Mouse (Mus musculus): Measurements from ENCODE around the gene Trim33. TPM values are rescaled to one million over a fixed set of nuclear protein-coding genes. Genes with fewer than 3 reads are reported as not detected.

The Trim33 gene
- total RNA-seq (2015) (88.5 and 89.6 TPM in 2 replicates), total RNA-seq (2017) (42.5 and 47.5 TPM in 2 replicates)

DNA sequence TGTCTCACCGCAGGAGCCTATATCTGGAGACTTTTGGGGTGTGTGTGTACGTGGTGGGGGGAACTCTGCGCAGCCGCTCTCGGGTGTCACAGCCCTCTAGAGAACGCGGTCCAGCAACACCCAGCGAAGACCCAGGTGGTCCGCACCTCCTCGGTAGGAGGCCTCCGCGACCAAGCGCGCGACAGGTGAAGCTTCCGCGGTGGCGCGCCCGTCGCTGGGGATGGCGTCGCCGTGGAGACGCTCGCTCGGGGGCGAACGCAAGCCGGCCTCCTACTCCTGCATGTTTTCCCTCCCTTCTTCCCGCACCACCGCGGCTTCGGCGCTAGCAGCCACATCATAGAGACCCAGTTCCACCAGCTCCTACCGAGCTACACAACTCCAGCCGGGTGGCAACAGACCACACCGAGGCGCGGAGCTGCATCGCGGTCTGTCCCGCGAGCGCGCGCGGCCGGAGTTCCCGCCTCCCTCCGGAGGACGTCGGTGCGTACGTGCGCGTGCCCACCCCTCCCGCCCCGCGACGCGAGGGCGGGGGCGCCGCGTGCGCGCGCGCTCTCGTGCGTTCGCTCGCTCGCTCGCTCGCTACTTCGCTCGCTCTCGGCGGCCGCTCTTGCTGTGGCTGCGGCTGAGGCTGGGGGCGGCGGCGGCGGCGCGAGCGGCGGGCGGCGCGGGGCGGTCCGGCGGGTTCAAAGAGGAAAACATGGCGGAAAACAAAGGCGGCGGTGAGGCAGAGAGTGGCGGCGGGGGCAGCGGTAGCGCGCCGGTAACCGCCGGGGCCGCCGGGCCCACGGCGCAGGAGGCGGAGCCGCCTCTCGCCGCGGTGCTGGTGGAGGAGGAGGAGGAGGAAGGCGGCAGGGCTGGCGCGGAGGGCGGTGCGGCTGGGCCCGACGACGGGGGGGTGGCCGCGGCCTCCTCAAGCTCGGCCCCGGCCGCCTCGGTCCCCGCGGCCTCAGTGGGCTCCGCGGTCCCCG, at the start of gene Trim33:
Trim33 (plus strand) TSS at position 112 of the 968 bp plus-strand sequence.
- peak; percentile 82 for ATAC-seq (ENCODE audit: poor library complexity, severe bottlenecking)

DNA sequence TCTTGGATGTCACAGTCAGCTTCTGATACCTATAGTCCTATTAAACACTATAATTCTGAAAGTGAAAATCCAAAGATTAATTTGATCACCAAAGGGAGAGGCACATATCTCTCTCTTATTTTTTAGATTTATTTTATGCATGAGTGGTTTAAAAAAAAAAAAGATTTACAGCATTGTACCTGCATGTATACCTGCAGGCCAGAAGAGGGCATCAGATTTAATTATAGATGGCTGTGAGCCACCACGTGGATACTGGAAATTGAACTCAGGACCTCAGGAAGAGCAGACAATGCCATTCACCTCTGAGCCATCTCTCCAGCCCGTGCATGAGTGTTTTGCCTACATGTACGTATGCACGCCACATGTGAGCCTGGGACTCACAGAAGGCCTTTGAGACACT, 46.7 kb upstream of the Trim33 start:
- ATAC-seq (ENCODE audit: poor library complexity, severe bottlenecking) = no peak

DNA sequence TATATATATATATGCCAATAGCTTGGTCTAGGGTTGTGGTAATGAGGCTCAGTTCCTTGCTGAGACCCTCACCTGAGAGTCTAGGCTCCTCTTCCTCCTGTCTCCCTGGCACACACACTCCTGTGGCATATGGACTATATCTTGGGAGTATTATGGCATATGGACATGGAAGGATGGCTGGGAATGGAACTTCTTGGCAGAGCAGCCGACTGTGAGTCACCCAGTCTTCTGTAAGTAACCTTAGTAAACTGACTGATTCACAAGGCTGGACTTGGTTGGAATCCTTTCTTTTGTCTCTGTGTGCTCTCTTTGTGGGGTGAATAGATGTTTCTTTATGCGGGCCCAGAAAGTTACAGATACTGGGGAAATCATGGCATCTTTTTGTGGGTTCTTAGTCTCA, 37.6 kb upstream of the Trim33 start:
- ATAC-seq (ENCODE audit: poor library complexity, severe bottlenecking) = no peak

DNA sequence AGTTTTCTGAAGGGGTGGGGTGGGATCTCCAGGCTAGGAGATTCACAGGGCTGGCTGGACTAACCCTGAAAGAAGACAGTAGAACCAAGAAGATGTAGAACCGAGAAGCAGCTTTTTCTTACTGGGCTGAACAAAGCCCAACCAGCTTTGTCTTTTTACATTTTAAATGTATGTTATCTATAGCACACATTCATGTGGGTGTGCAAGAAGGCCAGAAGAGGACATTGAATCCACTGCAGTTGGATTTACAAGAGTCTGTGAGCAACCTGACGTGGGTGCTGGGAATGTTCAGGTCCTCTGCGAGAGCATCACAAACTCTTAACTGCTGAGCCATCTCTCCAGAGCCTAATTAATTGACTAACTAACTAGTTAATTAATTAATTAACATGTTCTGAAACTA, 36.9 kb upstream of the Trim33 start:
- ATAC-seq (ENCODE audit: poor library complexity, severe bottlenecking) = no peak

DNA sequence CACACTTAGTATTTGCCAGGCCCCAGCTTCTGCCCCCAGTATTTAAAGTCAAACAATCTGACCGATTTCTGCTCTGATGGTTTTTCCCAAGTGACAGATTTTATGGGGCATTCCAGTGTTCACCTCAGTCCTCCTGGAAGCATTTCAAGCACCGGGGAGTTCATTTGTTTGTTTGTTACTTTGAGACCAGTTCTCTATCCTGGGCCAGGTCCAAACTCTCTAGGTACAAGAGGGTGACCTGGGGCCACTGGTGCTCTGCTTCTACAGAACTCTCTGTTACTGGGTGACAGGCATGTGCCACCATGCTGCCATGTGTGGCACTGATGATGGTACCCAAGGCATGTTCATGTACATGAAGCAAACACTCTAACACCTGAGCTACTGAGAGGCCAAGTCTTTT, 35.6 kb upstream of the Trim33 start:
- ATAC-seq (ENCODE audit: poor library complexity, severe bottlenecking) = no peak

DNA sequence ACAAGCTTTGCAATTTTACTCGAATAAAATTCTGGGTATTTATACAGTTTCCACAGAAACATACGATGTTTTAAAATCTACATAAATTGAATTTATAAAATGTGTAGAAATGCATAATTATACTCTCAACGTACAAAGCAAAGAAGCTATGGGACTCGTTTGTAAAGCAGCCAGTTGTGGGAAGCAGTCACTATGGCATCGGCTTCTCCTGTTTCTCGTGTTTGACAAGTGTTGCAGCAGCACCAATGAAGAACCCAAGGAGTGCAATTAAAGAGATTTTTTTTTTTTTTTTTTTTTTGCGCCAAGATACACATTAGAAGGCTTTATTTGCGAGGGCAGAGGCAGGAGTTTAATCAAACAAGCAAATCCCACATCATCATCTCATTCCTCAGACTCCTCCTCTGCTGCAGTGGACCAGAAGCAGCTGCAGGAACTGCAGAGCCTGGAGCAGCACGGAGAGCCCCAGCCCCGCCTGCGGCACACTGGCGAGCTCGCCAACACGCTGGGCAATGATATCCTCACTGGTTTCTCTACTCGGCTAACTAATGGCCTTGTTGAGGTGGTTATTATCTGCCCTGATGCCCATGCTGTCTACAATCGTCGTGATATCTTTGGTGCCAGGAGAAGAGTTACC, 32.3 kb upstream of the Trim33 start:
- ATAC-seq (ENCODE audit: poor library complexity, severe bottlenecking) = no peak

DNA sequence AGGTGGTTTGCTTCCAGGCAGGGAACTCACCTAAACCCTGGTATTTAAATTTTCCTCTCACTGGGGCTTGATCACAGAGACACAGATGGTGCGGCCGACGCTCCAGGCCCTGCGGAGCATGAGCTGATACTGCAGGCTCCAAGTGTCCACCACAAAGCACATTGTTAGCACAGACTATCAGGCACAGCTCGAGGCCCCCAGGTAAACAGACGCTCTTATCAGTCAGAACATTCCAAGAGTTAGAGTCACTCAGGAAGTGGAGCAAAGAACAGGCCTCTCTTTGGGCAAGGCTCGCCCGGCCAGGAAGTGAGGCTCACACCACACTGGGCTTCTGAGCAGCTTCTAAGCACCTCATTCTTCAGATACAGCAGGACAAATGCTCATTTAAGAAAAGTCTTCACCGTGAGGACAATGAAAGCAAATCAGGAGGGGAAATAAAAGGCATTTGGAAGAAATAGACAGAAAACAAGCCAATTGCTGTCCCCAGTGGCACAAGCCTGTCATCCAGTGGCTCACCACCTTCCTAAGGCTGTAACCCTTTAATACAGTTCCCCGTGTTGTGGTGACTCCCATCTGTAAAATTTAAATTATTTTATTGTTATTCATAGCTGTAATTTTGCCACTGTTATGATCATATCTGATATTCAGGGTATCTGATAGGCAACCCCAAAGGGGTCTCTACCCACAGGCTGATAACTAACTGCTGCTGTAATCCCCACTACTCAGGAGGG, 22.8 kb upstream of the Trim33 start:
- no peak for ATAC-seq (ENCODE audit: poor library complexity, severe bottlenecking)

DNA sequence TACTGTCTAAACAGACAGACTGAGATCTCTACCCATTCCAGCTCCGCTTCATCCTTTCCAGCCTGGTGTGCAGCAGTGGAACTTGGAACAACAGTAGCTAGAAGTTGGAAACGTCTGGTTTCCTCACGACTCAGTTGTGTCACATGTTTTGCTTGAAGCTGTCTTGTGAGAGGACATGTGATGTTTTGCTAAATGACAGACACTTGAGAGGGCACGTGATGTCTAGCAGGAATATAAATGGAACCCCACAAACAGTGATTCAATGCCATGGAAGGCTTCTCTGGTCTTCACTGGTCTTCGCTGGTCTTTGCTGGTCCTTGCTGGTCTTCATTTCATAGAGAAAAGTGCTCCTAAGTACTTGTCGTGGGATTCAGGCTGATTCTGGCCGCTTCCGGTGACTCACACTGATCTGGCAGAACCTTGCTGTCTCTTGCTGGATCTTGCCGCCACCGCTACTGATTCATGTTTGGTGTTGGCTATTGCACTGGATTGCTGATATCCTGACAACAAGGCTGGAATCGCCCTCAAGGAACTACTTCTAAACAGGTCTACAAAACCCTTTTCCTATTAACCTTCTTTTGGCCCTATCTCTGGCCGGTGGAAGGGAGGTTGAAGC, 16.2 kb upstream of the Trim33 start:
- ATAC-seq (ENCODE audit: poor library complexity, severe bottlenecking) = no peak

DNA sequence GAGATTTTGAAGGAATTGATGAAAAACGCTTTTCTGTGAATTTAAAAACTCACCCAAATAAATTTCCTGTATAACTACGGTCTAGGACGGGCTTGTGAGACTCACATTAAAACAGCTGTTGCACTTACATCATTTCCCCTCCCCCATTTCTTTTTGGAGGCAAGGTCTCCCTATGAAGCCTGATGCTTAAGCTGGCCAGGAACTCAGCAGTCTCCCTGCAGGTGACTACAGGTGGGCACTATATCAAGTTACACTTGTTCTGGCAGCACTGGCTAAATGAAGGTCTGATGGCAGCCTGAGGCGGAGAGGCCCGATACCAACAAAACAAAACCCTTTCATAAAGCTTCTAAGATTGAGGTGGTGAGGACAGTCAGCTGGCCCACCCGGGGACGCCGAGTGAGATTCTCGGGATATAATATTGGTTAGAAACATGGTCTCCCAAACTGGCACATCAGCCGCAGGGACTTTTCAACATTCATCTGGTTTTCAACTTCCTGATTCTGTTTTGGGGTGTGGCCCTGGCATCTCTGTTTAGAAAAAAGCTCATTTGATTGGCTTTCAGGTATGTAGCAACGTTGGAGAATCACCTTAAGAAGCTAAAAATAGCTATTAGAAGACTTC, 422 bp upstream of the Trim33 start:
- ATAC-seq (ENCODE audit: poor library complexity, severe bottlenecking) = peak; percentile 66

DNA sequence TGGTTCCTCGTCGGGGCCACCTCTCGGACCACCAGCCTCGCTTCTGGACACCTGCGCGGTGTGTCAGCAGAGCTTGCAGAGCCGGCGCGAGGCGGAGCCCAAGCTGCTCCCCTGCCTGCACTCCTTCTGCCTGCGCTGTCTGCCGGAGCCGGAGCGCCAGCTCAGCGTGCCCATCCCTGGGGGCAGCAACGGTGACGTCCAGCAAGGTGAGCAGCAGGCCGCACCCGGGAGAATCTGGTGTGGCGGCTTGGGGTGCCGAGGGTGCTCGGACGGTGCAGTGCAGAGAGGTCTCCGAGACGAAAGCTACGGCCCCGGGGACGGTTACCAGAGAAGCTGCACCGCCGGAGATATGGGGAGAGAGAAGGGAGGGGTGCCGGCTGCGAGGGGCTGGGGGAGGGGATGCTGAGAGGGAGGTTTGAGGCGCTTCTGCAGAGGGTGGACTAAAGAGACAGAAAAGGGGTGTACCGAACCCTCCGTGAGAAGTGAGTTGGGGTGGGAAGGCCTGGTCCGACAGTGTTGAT, 1.2 kb downstream of the Trim33 start:
- ATAC-seq (ENCODE audit: poor library complexity, severe bottlenecking) = peak; percentile 25

DNA sequence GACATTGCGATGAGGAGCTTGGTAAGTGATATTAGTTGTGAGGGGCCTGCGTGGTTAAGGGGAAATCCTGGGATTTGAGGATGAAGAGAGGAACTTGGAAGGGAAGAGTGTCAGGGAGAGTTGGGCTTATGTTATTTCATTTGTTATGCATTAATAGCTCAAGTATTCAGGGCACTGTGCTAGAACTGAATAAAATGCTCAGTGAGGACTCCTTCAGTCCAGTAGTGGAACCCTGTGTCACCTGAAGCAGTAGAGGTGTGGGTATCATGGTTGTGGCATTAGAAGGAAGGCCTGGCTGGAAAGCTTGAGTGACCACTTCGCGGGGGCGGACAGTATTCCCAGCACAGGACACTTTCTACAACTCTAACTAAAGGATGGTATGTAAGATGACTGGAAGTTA, 1.8 kb downstream of the Trim33 start:
- no peak for ATAC-seq (ENCODE audit: poor library complexity, severe bottlenecking)

DNA sequence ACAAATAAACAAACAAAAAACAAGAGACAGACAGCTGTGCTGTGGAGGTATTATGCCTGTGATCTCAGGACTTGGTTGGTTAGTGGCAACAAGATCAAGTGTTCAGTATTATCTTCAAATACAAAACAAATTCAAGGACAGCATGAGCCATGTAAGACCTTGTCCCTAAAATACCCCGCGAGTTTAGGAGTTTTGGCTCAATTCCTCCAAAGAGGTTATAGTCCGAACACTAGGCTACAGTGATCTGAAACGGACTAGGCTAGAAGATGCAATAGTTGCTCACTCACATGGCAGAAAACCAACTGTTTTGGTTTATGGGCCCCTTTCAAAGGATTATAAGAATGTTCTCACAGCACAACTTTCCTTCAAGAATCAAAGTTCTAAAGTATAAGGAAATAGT, 9.7 kb downstream of the Trim33 start:
- no peak for ATAC-seq (ENCODE audit: poor library complexity, severe bottlenecking)

DNA sequence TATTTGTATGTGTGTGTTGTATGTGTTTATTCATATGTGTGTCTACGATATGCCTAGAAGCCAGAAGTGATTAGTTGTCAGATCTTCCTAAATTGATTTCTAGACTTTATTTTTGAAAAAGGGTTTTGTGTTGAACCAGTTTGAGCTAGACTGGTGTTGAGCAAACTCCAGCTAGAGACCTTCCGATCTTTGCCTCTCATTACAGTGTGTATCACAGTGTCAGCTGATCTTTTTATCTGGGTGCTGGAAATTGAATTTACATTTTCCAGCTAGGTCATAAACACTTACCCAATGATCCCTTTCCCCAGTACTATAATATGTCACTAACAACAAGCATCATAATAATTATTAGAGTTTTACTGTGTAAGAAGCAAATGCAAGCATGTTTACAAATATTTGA, 12.0 kb downstream of the Trim33 start:
- no peak for ATAC-seq (ENCODE audit: poor library complexity, severe bottlenecking)

DNA sequence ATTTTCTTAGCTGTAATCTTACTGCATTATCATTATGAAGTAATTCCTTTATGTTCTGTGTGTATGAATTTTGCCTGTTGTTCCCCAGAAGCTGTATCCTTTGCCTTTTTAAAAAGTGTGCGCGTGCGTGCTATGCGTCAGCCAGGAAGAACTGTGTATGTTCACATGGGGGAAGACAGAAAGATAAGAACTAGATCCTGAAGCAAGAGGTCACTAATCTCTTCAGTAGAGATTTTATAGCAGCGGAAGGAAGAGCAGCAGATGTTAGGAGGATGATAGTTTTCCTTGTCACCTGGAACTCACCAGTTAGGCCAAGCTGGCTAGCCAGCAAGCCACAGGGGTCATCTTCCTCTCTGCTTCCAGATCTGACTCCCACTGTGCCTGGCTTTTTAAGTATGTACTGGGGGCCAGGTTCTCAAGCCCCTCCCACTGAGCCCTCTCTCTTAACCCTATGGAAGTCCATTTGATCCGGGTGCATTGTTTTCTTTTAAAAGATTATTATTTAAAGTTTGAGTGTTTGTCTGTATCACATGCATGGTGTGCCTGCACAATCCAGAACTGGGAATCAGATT, 26.4 kb downstream of the Trim33 start:
- ATAC-seq (ENCODE audit: poor library complexity, severe bottlenecking) = no peak

DNA sequence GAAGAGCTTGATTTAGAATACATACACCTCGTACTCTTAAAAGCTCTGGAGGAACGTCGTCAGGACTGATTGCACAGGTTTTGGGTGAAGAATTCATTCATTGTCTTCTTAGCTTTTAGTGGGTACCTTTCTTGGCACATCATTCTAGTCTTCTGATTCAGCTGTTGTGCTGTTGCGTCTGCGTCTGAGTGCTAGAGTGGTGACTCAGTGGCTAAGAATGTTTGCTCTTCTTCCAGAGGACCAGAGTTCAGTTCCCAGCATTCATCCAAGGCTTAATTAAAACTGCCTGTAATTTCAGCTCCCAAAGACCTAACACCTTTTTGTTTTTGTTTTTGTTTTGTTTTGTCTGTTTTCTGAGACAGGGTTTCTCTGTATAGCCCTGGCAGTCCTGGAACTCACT, 30.2 kb downstream of the Trim33 start:
- ATAC-seq (ENCODE audit: poor library complexity, severe bottlenecking) = no peak

DNA sequence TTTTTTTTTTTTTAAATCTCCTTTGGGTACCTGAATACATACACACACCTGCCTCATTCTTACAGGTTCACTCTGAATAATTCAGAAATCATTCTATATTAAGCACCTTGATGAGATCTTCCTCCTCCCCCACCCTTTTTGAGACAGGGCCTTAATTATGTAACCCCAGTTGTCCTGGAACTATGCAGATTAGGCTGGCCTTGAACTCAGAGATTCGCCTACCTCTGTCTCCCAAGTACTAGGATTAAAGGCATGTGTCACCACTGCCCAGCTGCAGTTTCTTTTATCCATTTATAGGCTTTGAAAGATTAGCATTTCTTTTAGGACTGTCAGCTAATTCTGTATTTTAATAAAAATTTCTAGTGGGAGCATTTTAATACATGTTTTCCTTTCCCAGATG, 30.7 kb downstream of the Trim33 start:
- no peak for ATAC-seq (ENCODE audit: poor library complexity, severe bottlenecking)

DNA sequence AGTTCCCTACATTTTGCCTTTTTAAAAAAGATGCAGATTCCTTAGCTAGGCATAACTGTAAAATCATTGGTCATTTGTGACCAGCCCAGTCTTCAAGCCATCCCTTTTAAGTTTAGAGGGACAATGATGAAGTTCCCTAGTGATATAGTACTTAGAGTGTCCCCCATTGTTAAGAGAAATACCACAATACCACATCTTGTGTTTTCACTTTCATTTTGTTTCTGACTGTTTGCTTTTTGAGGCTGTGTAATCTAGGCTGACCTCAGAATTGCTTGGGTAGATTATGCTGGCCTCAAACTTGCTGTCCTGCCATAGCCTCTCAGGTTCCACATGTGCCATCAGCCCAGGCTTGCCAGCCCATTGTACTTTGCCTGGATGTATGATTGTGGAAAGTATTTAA, 35.2 kb downstream of the Trim33 start:
- no peak for ATAC-seq (ENCODE audit: poor library complexity, severe bottlenecking)

DNA sequence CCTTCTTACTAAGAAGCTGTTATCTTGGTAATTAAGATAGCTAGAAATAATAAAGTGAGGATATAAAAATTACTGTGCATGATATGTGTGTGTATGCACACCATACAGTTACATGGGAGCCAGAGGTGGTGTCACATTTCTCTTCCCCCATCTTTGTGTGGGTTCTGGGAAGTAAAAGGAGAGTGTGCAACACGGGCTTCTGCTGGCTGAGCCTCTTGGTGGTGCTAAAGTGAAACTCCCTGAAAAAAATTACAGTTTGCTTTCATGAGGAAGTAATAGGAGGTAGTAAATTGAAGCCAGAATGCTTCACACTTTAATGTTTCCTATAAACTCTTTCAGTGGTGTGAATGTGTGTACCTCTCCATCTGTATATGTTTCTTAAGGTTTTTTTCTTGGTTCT, 56.3 kb downstream of the Trim33 start:
- no peak for ATAC-seq (ENCODE audit: poor library complexity, severe bottlenecking)

DNA sequence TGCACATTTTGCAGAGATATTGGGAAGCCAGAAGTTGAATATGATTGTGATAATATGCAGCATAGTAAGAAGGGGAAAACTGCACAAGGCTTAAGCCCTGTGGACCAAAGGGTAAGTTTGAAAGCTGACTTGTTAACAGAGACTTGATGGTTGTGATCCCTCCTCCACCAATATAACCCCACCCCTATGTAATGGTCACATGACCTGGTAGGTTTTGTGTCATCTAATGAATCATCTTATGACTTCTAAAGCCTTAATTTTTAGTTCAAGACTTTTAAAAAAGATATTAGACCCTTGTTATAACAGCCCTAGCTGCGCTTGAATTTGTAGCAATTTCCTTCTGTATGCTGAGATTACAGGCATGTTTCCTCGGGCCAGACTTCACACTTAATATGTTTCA, 67.6 kb downstream of the Trim33 start:
- ATAC-seq (ENCODE audit: poor library complexity, severe bottlenecking) = no peak

DNA sequence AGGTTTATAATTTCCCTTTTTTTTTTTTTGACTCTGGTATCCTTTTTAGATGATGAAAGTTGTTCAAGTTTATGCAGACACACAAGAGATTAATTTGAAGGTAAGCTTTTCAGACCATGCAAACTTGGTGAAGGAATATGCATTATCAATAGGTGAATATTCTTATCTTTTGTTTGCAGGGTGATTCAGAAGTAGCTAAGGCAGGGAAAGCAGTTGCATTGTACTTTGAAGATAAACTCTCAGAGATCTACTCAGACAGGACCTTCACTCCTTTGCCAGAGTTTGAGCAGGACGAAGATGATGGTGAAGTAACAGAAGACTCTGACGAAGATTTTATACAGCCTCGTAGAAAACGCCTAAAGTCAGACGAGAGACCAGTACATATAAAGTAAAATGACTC, 74.4 kb downstream of the Trim33 start:
- ATAC-seq (ENCODE audit: poor library complexity, severe bottlenecking) = no peak
